Mouse (Mus musculus) cortical plate, adult 2 months (tissue): ENCODE data around the gene Pcgf3. TPM values are rescaled to one million over a fixed set of nuclear protein-coding genes. Genes with fewer than 3 reads are reported as not detected.
"Not testable (repeated sequence)": the region's sequence is repeated elsewhere in the genome, so short reads cannot be mapped to it uniquely, and the experiment has no call there.

Experiments
- H3K27ac ChIP-seq: fragments of 200-500 bp; 2 replicates; pipeline ENCODE4 v1.5.1; 2012; ENCODE audit warnings: low read length, control low read depth, inconsistent platforms; ENCODE audit not compliant: insufficient read depth
- H3K4me1 ChIP-seq: fragments of 200-500 bp; 2 replicates; pipeline ENCODE4 v1.6.1; 2011; ENCODE audit warnings: low read length; ENCODE audit not compliant: control insufficient read depth, insufficient read depth
- H3K4me3 ChIP-seq: fragments of 200-500 bp; 2 replicates; pipeline ENCODE4 v1.5.1; 2011; ENCODE audit warnings: mild to moderate bottlenecking, low read length, control low read depth; ENCODE audit not compliant: insufficient read depth
- CTCF ChIP-seq: fragments of 200-500 bp; IDR thresholded peaks from 2 replicates; pipeline ENCODE4 v1.5.1; 2011; ENCODE audit warnings: mild to moderate bottlenecking, control low read depth, low read length; ENCODE audit not compliant: insufficient read depth; ENCODE audit errors: extremely low read depth
- POLR2A ChIP-seq: fragments of 200-500 bp; IDR thresholded peaks from 2 replicates; pipeline ENCODE4 v1.6.1; 2011; ENCODE audit warnings: mild to moderate bottlenecking, low read length, control low read depth; ENCODE audit not compliant: insufficient read depth; ENCODE audit errors: extremely low read depth
- polyA plus RNA-seq: library from polyadenylated mRNA; depleted of rRNA; stranded (reverse); fragments of >200 nt; gene quantifications from 2 replicates; pipeline ENCODE4 v1.2.3, GENCODE M21; 2012

Gene Pcgf3
- polyA plus RNA-seq, 1 experiment: 18.0 TPM

- H3K27ac ChIP-seq: no peak overlapping the region
- peaks cover 12% of the 10 kb centered on the region for H3K4me1 ChIP-seq
- no peak for TF ChIP-seq CTCF
- no peak for TF ChIP-seq POLR2A
- no peak overlapping the region for H3K4me3 ChIP-seq
Observed at GRCm38 (mm10) chr5:108466647-108467046, 5.6 kb downstream of the Pcgf3 start.

- no peak for TF ChIP-seq POLR2A
- TF ChIP-seq CTCF: no peak
- H3K4me1 ChIP-seq: peaks cover 6% of the 10 kb centered on the region; the same call in 1 of the 2 replicates
- no peak overlapping the region for H3K27ac ChIP-seq
- no peak overlapping the region for H3K4me3 ChIP-seq
Observed at GRCm38 (mm10) chr5:108469617-108470016, 8.6 kb downstream of the Pcgf3 start.

GRCm38 (mm10) chr5:108473737-108474136 is 12.7 kb downstream of the Pcgf3 start:
- no peak overlapping the region for H3K27ac ChIP-seq
- H3K4me3 ChIP-seq: no peak overlapping the region
- TF ChIP-seq CTCF (no peak), POLR2A (no peak)

GRCm38 (mm10) chr5:108475977-108476376 is 14.9 kb downstream of the Pcgf3 start:
- TF ChIP-seq CTCF (no peak), POLR2A (no peak)
- Histone ChIP-seq H3K27ac (no peak overlapping the region), H3K4me1 (peaks cover 5% of the 10 kb centered on the region; the same call in 1 of the 2 replicates), H3K4me3 (no peak overlapping the region)

More at GRCm38 (mm10) chr5:108473737-108474136, 12.7 kb downstream of the Pcgf3 start:
- peaks cover 5% of the 10 kb centered on the region; the same call in 1 of the 2 replicates for H3K4me1 ChIP-seq

GRCm38 (mm10) chr5:108483006-108483405 is 22.0 kb downstream of the Pcgf3 start:
- Histone ChIP-seq H3K4me3 (no peak overlapping the region), H3K27ac (no peak overlapping the region), H3K4me1 (no peaks in the 10 kb centered on the region)
- no peak for TF ChIP-seq CTCF
- no peak for TF ChIP-seq POLR2A

- no peak overlapping the region for H3K4me3 ChIP-seq
- H3K4me1 ChIP-seq: no peaks in the 10 kb centered on the region
- H3K27ac ChIP-seq: no peak overlapping the region
- TF ChIP-seq POLR2A: no peak
- peak; percentile 59 for TF ChIP-seq CTCF
Observed at GRCm38 (mm10) chr5:108485239-108485638, 24.2 kb downstream of the Pcgf3 start.

GRCm38 (mm10) chr5:108486148-108486547 is 25.1 kb downstream of the Pcgf3 start:
- H3K4me3 ChIP-seq, H3K4me1 ChIP-seq, H3K27ac ChIP-seq: not testable (repeated sequence)

GRCm38 (mm10) chr5:108501573-108501972 is 40.5 kb downstream of the Pcgf3 start:
- Histone ChIP-seq H3K4me1 (no peaks in the 10 kb centered on the region), H3K27ac (no peak overlapping the region), H3K4me3 (no peak overlapping the region)
- TF ChIP-seq CTCF: no peak

- Histone ChIP-seq H3K27ac (no peak overlapping the region), H3K4me3 (no peak overlapping the region), H3K4me1 (no peaks in the 10 kb centered on the region)
- TF ChIP-seq CTCF: no peak
- no peak for TF ChIP-seq POLR2A
Observed at GRCm38 (mm10) chr5:108502286-108502685, 41.3 kb downstream of the Pcgf3 start.

- H3K4me1 ChIP-seq: no peaks in the 10 kb centered on the region
- TF ChIP-seq CTCF (no peak), POLR2A (no peak)
- no peak overlapping the region for H3K4me3 ChIP-seq
- H3K27ac ChIP-seq: no peak overlapping the region
Observed at GRCm38 (mm10) chr5:108515581-108516361, 54.7 kb downstream of the Pcgf3 start.
